Mouse (Mus musculus): ENCODE measurements around the gene Txlna.

Txlna gene

DNA sequence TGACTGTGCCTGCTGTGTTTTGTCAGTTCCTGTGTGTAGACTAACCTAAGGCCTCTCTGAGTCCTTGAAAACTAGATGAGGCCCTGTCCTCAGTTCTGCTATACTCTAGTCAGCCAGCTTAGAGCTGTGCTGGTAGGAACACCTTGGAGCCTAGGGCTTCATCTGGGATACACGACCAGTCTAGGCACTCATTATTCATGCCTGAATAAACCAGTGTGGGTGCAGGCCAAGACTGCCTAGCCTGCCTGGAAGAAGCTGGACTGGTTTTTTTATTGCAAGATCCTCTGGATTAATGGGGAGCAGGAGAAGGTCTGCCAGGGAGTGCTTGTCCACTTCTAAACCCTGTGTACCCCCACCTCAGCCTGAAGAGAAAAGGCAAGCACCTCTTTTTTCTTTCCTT lies 53.9 kb downstream of the Txlna start:
- DNase-seq (ENCODE audit: low spot score) = no peak

GRCm38 (mm10) chr4:129585773-129586172 lies 55.1 kb downstream of the Txlna start:
- DNase-seq (ENCODE audit: low spot score) = no peak

GRCm38 (mm10) chr4:129584884-129585608 lies 55.8 kb downstream of the Txlna start:
- DNase-seq (ENCODE audit: low spot score) = peak; percentile 28

GRCm38 (mm10) chr4:129584370-129584769 lies 56.5 kb downstream of the Txlna start:
- DNase-seq (ENCODE audit: low spot score) = no peak

DNA sequence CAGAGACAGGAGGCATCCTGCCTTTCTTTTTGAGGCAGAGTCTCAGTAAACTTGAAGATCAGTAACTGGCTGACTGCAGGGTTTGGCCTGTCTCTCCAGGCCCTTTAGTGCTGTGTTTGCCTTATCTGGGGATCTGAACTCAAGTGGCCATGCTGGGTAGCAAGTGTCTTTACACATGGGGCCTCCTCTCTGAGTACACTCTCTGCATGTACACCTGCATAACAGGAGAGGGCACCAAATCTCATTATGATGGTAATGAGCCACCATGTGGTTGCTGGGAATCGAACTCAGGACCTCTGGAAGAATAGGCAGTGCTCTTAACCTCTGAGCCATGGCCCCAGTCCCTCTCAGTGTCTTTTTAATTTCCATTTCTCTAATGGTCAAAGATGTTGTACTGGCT lies 58.6 kb downstream of the Txlna start:
- no peak for DNase-seq (ENCODE audit: low spot score)

GRCm38 (mm10) chr4:129580347-129580746 lies 60.5 kb downstream of the Txlna start:
- DNase-seq (ENCODE audit: low spot score) = no peak

DNA sequence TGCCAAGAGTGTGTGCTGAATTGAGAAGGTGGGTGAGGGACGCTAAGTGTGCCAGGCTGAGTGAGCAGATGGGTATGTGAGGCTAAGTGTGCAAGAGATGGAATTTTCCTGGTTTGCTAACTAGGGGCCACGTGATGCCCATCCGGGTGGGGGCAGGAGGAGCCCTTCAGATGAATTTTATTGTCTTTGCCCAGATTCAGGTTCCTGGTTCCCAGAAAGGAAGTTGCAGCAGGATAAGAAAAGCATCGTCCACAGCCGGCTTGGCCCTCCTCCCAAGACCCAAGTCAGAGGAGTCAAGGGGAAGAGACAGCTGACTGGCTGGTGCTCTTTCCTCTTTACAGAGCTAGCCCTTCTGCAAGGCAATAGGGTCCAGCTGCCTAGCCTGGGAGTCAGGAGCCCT lies 62.4 kb downstream of the Txlna start, which contains the start of gene Fam167b:
Fam167b (minus strand) TSS at position 84 of the 400 bp plus-strand sequence.
- no peak for DNase-seq (ENCODE audit: low spot score)

GRCm38 (mm10) chr4:129577688-129578087 lies 63.2 kb downstream of the Txlna start:
- no peak for DNase-seq (ENCODE audit: low spot score)

GRCm38 (mm10) chr4:129576863-129577491 lies 63.9 kb downstream of the Txlna start:
- peak; percentile 33 for DNase-seq (ENCODE audit: low spot score)

Measured in urinary bladder, postnatal 10 days (tissue).